Mouse (Mus musculus): ENCODE measurements around the gene Dlgap5.

DNA sequence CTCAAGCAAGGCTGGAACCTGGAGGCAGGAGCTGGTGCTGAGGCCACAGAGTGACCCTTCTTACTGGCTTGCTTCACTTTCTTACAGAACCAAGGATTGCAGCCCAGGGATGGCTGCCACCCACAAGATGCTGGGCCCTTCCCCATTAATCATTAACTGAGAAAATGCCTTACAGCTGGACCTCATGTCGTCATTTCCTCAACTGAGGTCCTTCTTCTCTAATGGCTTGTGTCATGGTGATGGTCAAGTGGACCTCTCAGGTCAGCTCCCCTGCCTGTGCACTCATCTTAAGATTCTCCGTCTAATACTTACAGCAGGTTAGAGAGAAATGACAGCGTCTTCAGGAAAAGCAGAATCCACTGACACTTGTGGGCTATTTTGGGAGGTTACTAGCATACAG lies 861 bp downstream of the Dlgap5 start:
- TF ChIP-seq CTCF (IDR thresholded peaks at IDR 0.05; ENCODE audit: control insufficient read depth, insufficient read depth, low read length): no peak
- no peak for TF ChIP-seq POLR2A (IDR thresholded peaks at IDR 0.05; ENCODE audit: borderline replicate concordance, control insufficient read depth, low read depth, low read length)

Data from bone marrow, adult 2 months (tissue).